Mouse (Mus musculus): ENCODE data around the gene Ube2c.
"Not testable (repeated sequence)": the region's sequence is repeated elsewhere in the genome, so short reads cannot be mapped to it uniquely, and the experiment has no call there.

Gene Ube2c

GRCm38 (mm10) chr2:164787779-164788178 lies 18.1 kb downstream of the Ube2c start:
- no peak for DNase-seq (ENCODE audit: low spot score in 2 of 2)

GRCm38 (mm10) chr2:164788411-164788810 lies 18.7 kb downstream of the Ube2c start:
- no peak for DNase-seq (ENCODE audit: low spot score in 2 of 2)

- no peak for DNase-seq (ENCODE audit: low spot score in 2 of 2)
Observed at GRCm38 (mm10) chr2:164790451-164790850, 20.8 kb downstream of the Ube2c start.

- DNase-seq (ENCODE audit: low spot score in 2 of 2): no peak
Observed at GRCm38 (mm10) chr2:164791841-164792261, 22.2 kb downstream of the Ube2c start.

GRCm38 (mm10) chr2:164792400-164793190 lies 22.9 kb downstream of the Ube2c start:
- DNase-seq (ENCODE audit: low spot score in 2 of 2): no peak

GRCm38 (mm10) chr2:164793236-164793635 lies 23.5 kb downstream of the Ube2c start:
- DNase-seq (ENCODE audit: low spot score in 2 of 2): no peak

GRCm38 (mm10) chr2:164793772-164794171 lies 24.1 kb downstream of the Ube2c start:
- no peak for DNase-seq (ENCODE audit: low spot score in 2 of 2)

GRCm38 (mm10) chr2:164794293-164794692 lies 24.6 kb downstream of the Ube2c start:
- peak; percentile 71 to 74 for DNase-seq (ENCODE audit: low spot score in 2 of 2)

GRCm38 (mm10) chr2:164795868-164796267 lies 26.2 kb downstream of the Ube2c start:
- DNase-seq (ENCODE audit: low spot score in 2 of 2): no peak

- DNase-seq (ENCODE audit: low spot score in 2 of 2): not testable (repeated sequence)
Observed at GRCm38 (mm10) chr2:164798554-164798953, 28.9 kb downstream of the Ube2c start.

- no peak for DNase-seq (ENCODE audit: low spot score in 2 of 2)
Observed at GRCm38 (mm10) chr2:164800252-164801004, 30.7 kb downstream of the Ube2c start.

GRCm38 (mm10) chr2:164803201-164803920 lies 33.7 kb downstream of the Ube2c start:
- DNase-seq (ENCODE audit: low spot score in 2 of 2): no peak

GRCm38 (mm10) chr2:164803921-164804313 lies 34.2 kb downstream of the Ube2c start:
- no peak for DNase-seq (ENCODE audit: low spot score in 2 of 2)

- peak; percentile 96 to 97 for DNase-seq (ENCODE audit: low spot score in 2 of 2)
Observed at GRCm38 (mm10) chr2:164804533-164805331, 35.0 kb downstream of the Ube2c start, which contains the start of the genes Acot8 and Zswim3. Gene Acot8 (minus strand): TSS chr2:164804882. Gene Zswim3 (plus strand): TSS chr2:164805098.

- DNase-seq (ENCODE audit: low spot score in 2 of 2): no peak
Observed at GRCm38 (mm10) chr2:164805332-164805718, 35.6 kb downstream of the Ube2c start.

GRCm38 (mm10) chr2:164806614-164807013 lies 36.9 kb downstream of the Ube2c start:
- DNase-seq (ENCODE audit: low spot score in 2 of 2): no peak

- no peak for DNase-seq (ENCODE audit: low spot score in 2 of 2)
Observed at GRCm38 (mm10) chr2:164813557-164813956, 43.9 kb downstream of the Ube2c start.

- no peak for DNase-seq (ENCODE audit: low spot score in 2 of 2)
Observed at GRCm38 (mm10) chr2:164815348-164815747, 45.6 kb downstream of the Ube2c start.

GRCm38 (mm10) chr2:164815821-164816220 lies 46.1 kb downstream of the Ube2c start:
- DNase-seq (ENCODE audit: low spot score in 2 of 2): no peak

- DNase-seq (ENCODE audit: low spot score in 2 of 2): no peak
Observed at GRCm38 (mm10) chr2:164817206-164817605, 47.5 kb downstream of the Ube2c start.

- no peak for DNase-seq (ENCODE audit: low spot score in 2 of 2)
Observed at GRCm38 (mm10) chr2:164817703-164818102, 48.0 kb downstream of the Ube2c start.

Data from right cerebral cortex, postnatal 36 days (tissue).